Mouse (Mus musculus) central nervous system, embryonic 18 days (tissue): ENCODE measurements around the gene Igflr1. TPM values are rescaled to one million over a fixed set of nuclear protein-coding genes. Genes with fewer than 3 reads are reported as not detected.

ENCODE experiments used
- polyA plus RNA-seq: library from polyadenylated mRNA; depleted of rRNA; stranded (reverse); fragments of >200 nt; gene quantifications from 2 replicates; pipeline ENCODE4 v1.2.3, GENCODE M21; 2012; rRNA removed

Gene Igflr1
- 6.7 and 6.8 TPM in 2 replicates for polyA plus RNA-seq

GRCm38 (mm10) chr7:30564970-30565571 lies at the start of gene Igflr1:
Igflr1 (plus strand) TSS chr7:30565427.

GRCm38 (mm10) chr7:30534633-30535577 lies 30.3 kb upstream of the Igflr1 start, which contains the start of gene Arhgap33:
Arhgap33 (minus strand) TSS chr7:30535060.

GRCm38 (mm10) chr7:30552102-30553020 lies 12.9 kb upstream of the Igflr1 start, which contains the start of the genes Hspb6 and Proser3:
Hspb6 (plus strand) TSS chr7:30552178.
Proser3 (minus strand) TSS chr7:30552299.

GRCm38 (mm10) chr7:30559443-30559954 lies 5.7 kb upstream of the Igflr1 start, which contains the start of gene Lin37:
Lin37 (minus strand) TSS chr7:30559838.

GRCm38 (mm10) chr7:30563117-30563905 lies 1.9 kb upstream of the Igflr1 start, which contains the start of the genes U2af1l4, Gm49396 and Psenen:
U2af1l4 (plus strand) TSS chr7:30563301.
Gm49396 (plus strand) TSS chr7:30563344.
Psenen (minus strand) TSS chr7:30563627.

GRCm38 (mm10) chr7:30588676-30589434 lies 23.6 kb downstream of the Igflr1 start, which contains the start of gene Kmt2b:
Kmt2b (minus strand) TSS chr7:30588726.

GRCm38 (mm10) chr7:30598786-30599185 lies 33.6 kb downstream of the Igflr1 start, which contains the start of gene Zbtb32:
Zbtb32 (minus strand) TSS chr7:30598909.

GRCm38 (mm10) chr7:30612654-30613402 lies 47.6 kb downstream of the Igflr1 start, which contains the start of gene Upk1a:
Upk1a (minus strand) TSS chr7:30612847.

Other genes starting within 250 kb of the Igflr1 start
- 0.36 and 0.45 TPM in 2 replicates for gene E130208F15Rik, start 243.7 kb upstream of the Igflr1 start, polyA plus RNA-seq
- 15.9 and 17.6 TPM in 2 replicates for gene Sdhaf1, start 241.5 kb upstream of the Igflr1 start, polyA plus RNA-seq
- 21.8 and 27.0 TPM in 2 replicates for gene Lrfn3, start 202.7 kb upstream of the Igflr1 start, polyA plus RNA-seq
- gene Tyrobp, start 151.7 kb upstream of the Igflr1 start, polyA plus RNA-seq = 20.3 and 25.9 TPM in 2 replicates
- 0.96 TPM in 1 of 2 replicates, not detected in the other for gene Hcst, start 145.6 kb upstream of the Igflr1 start, polyA plus RNA-seq
- 3.8 and 3.9 TPM in 2 replicates for gene Nfkbid, start 143.7 kb upstream of the Igflr1 start, polyA plus RNA-seq
- gene Aplp1, start 119.9 kb upstream of the Igflr1 start, polyA plus RNA-seq = 647 and 667 TPM in 2 replicates
- gene Kirrel2, start 107.7 kb upstream of the Igflr1 start, polyA plus RNA-seq = 0.17 and 0.40 TPM in 2 replicates
- 0.18 and 0.56 TPM in 2 replicates for gene Nphs1, start 107.1 kb upstream of the Igflr1 start, polyA plus RNA-seq
- gene Prodh2, start 71.8 kb upstream of the Igflr1 start, polyA plus RNA-seq = not detected in 2 replicates
- 165 and 210 TPM in 2 replicates for gene Arhgap33, start 30.4 kb upstream of the Igflr1 start, polyA plus RNA-seq
- 7.0 and 8.7 TPM in 2 replicates for gene Hspb6, start 13.2 kb upstream of the Igflr1 start, polyA plus RNA-seq
- gene Proser3, start 13.1 kb upstream of the Igflr1 start, polyA plus RNA-seq = 20.1 and 22.2 TPM in 2 replicates
- gene Lin37, start 5.6 kb upstream of the Igflr1 start, polyA plus RNA-seq = 47.1 and 50.2 TPM in 2 replicates
- 85.4 and 92.4 TPM in 2 replicates for gene U2af1l4, start 2.1 kb upstream of the Igflr1 start, polyA plus RNA-seq
- gene Gm49396, start 2.1 kb upstream of the Igflr1 start, polyA plus RNA-seq = 4.8 and 6.0 TPM in 2 replicates
- gene Psenen, start 1.8 kb upstream of the Igflr1 start, polyA plus RNA-seq = 131 and 143 TPM in 2 replicates
- 49.7 and 51.5 TPM in 2 replicates for gene Kmt2b, start 23.3 kb downstream of the Igflr1 start, polyA plus RNA-seq
- gene Zbtb32, start 33.5 kb downstream of the Igflr1 start, polyA plus RNA-seq = 0.24 and 0.32 TPM in 2 replicates
- gene Upk1a, start 47.4 kb downstream of the Igflr1 start, polyA plus RNA-seq = 1.9 TPM in 2 replicates
- gene Cox6b1, start 60.7 kb downstream of the Igflr1 start, polyA plus RNA-seq = 1,148 and 1,214 TPM in 2 replicates
- gene Etv2, start 70.4 kb downstream of the Igflr1 start, polyA plus RNA-seq = not detected in 2 replicates
- gene Rbm42, start 84.9 kb downstream of the Igflr1 start, polyA plus RNA-seq = 73.9 and 80.1 TPM in 2 replicates
- gene Haus5, start 99.6 kb downstream of the Igflr1 start, polyA plus RNA-seq = 22.4 and 23.9 TPM in 2 replicates
- gene Pmis2, start 106.2 kb downstream of the Igflr1 start, polyA plus RNA-seq = not detected in 2 replicates
- not detected in 2 replicates for gene 2200002J24Rik, start 133.5 kb downstream of the Igflr1 start, polyA plus RNA-seq
- gene Atp4a, start 146.8 kb downstream of the Igflr1 start, polyA plus RNA-seq = 2.9 and 3.7 TPM in 2 replicates
- 226 TPM in 2 replicates for gene Tmem147, start 164.1 kb downstream of the Igflr1 start, polyA plus RNA-seq
- gene Gapdhs, start 178.3 kb downstream of the Igflr1 start, polyA plus RNA-seq = 0.13 and 0.17 TPM in 2 replicates
- 4.8 and 16.7 TPM in 2 replicates for gene Sbsn, start 186.0 kb downstream of the Igflr1 start, polyA plus RNA-seq
- 4.2 and 71.6 TPM in 2 replicates for gene Dmkn, start 198.3 kb downstream of the Igflr1 start, polyA plus RNA-seq
- 0.41 and 2.3 TPM in 2 replicates for gene Krtdap, start 222.5 kb downstream of the Igflr1 start, polyA plus RNA-seq